Mouse (Mus musculus) heart, embryonic 12.5 days (tissue): ENCODE results near the gene Mynn. TPM values are rescaled to one million over a fixed set of nuclear protein-coding genes. Genes with fewer than 3 reads are reported as not detected.

Source experiments
- ATAC-seq: fragments of 200-750 bp; cut with Nextera tagmentation; 2 replicates; pipeline ENCODE4 v1.8.0; 2017; ENCODE audit warnings: moderate TSS enrichment, moderate library complexity; ENCODE audit not compliant: insufficient number of reproducible peaks, low FRiP score
- H3K27ac ChIP-seq: fragments of 300-500 bp; sonication (generic); 2 replicates; pipeline ENCODE4 v1.5.1; 2016; ENCODE audit warnings: mild to moderate bottlenecking, moderate library complexity; ENCODE audit not compliant: poor library complexity, severe bottlenecking
- H3K27me3 ChIP-seq: fragments of 300-500 bp; sonication (generic); replicated peaks from 2 replicates; pipeline ENCODE4 v1.6.1; 2016; ENCODE audit warnings: mild to moderate bottlenecking, moderate library complexity
- H3K36me3 ChIP-seq: fragments of 300-500 bp; sonication (generic); 2 replicates; pipeline ENCODE4 v1.6.1; 2016; ENCODE audit warnings: mild to moderate bottlenecking, moderate library complexity
- H3K4me1 ChIP-seq: fragments of 300-500 bp; sonication (generic); replicated peaks from 2 replicates; pipeline ENCODE4 v1.6.1; 2016; ENCODE audit warnings: mild to moderate bottlenecking
- H3K4me2 ChIP-seq: fragments of 300-500 bp; sonication (generic); 2 replicates; pipeline ENCODE4 v1.6.1; 2016; ENCODE audit warnings: mild to moderate bottlenecking, moderate library complexity
- H3K4me3 ChIP-seq: fragments of 300-500 bp; sonication (generic); 2 replicates; pipeline ENCODE4 v1.5.1; 2016; ENCODE audit warnings: mild to moderate bottlenecking
- H3K9ac ChIP-seq: fragments of 300-500 bp; sonication (generic); 2 replicates; pipeline ENCODE4 v1.6.1; 2016; ENCODE audit warnings: mild to moderate bottlenecking, moderate library complexity
- H3K9me3 ChIP-seq: fragments of 300-500 bp; sonication (generic); replicated peaks from 2 replicates; pipeline ENCODE4 v1.6.1; 2016; ENCODE audit warnings: mild to moderate bottlenecking, moderate library complexity
- WGBS: fragments of 180-500 bp; shearing (Covaris S2); methylation state at CpG from one replicate; pipeline ENCODE4 v1.1.7; 2016; 5-methylcytosine and 5-hydroxymethylcytosine counted together
- polyA plus RNA-seq: library from polyadenylated mRNA; unstranded; fragments of >200 nt; fragmentation: Nextera tagmentation; extraction: Ambion mirVana; gene quantifications from 2 replicates; pipeline ENCODE4 v1.2.1, GENCODE M21; 2016

Mynn gene
- polyA plus RNA-seq, 1 experiment from 2014 or later, result 23.2 TPM

DNA sequence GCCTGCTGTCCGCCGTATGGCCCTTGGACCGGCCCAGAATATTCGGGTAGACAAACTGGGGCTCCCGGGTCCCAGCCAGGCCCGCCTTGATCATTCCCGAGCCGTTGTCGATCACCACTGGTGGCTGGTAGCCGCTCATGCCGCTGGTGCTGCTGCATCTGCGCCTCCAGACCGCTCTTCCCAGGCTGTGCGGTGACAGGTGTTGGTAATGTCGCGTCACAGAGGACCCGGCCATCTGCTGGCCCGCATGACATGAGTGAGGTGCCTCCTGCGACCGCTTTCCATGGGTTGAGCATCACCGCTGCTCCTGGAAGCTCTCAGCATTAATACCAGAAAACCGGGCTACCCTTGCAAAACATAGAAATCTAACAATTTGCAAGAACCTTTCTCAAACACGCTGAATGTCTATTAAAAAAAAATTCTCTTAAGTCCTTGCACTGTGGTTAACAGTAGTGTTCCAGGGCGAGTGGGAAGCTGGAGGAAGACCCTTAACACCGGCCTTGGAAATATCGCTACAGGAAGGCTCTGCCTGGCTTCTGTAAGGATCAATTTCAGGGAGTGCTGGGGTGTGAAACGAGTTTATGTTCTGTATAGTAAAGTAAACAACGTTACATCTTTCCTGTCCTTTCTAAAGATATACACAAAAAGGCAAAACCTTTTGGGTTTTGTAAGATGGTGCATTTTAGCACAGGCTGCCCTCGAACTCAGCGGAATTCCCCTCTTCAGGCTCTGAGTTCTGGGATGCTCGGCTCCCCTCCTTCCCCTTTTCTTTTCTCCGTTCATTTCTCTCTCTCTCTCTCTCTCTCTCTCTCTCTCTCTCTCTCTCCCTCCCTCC, 1.9 kb upstream of the Mynn start, which contains the start of gene Actrt3:
Gene Actrt3, minus strand, starts transcription at position 229 of the 835 bp plus-strand sequence.
- H3K9me3 ChIP-seq, result no peaks in the 10 kb centered on the region
- H3K4me1 ChIP-seq, result peaks cover 12% of the 10 kb centered on the region
- WGBS, result 1% methylated on average over 32 of the region's 32 CpGs
- H3K4me2 ChIP-seq, result peak within 1 kb of the TSS; percentile 88
- no peak within 1 kb of the TSS for H3K27ac ChIP-seq
- peak within 1 kb of the TSS; percentile 63 for H3K9ac ChIP-seq
- ATAC-seq, result no peak
- peak within 1 kb of the TSS; percentile 55 for H3K4me3 ChIP-seq
- H3K27me3 ChIP-seq, result peaks cover 12% of the 10 kb centered on the region
- H3K36me3 ChIP-seq, result peaks cover 9% of the 10 kb centered on the region

GRCm38 (mm10) chr3:30600717-30601116, 1.1 kb upstream of the Mynn start:
- peaks cover 13% of the 10 kb centered on the region for H3K36me3 ChIP-seq
- under 1% methylated on average over 14 of the region's 14 CpGs for WGBS
- H3K9ac ChIP-seq, result peak overlapping the region; percentile 58
- H3K9me3 ChIP-seq, result no peaks in the 10 kb centered on the region
- no peak overlapping the region for H3K27ac ChIP-seq
- H3K27me3 ChIP-seq, result peaks cover 12% of the 10 kb centered on the region
- ATAC-seq, result no peak
- peak overlapping the region; percentile 88 for H3K4me2 ChIP-seq
- H3K4me1 ChIP-seq, result peaks cover 12% of the 10 kb centered on the region
- H3K4me3 ChIP-seq, result peak overlapping the region; percentile 55

GRCm38 (mm10) chr3:30601175-30601574, 690 bp upstream of the Mynn start:
- Histone ChIP-seq H3K27me3 (peaks cover 12% of the 10 kb centered on the region), H3K27ac (peak overlapping the region; percentile 86)

GRCm38 (mm10) chr3:30601610-30602064, 228 bp upstream of the Mynn start:
- ATAC-seq, result no peak
- Histone ChIP-seq H3K27me3 (peaks cover 12% of the 10 kb centered on the region), H3K4me2 (peak overlapping the region; percentile 88), H3K27ac (peak overlapping the region; percentile 96), H3K4me1 (peaks cover 12% of the 10 kb centered on the region), H3K36me3 (peaks cover 19% of the 10 kb centered on the region), H3K9me3 (no peaks in the 10 kb centered on the region), H3K4me3 (peak overlapping the region; percentile 69), H3K9ac (peak overlapping the region; percentile 82; the same call in 1 of the 2 replicates)
- WGBS, result 1% methylated on average over 13 of the region's 13 CpGs

More at GRCm38 (mm10) chr3:30601175-30601574, 690 bp upstream of the Mynn start:
- peaks cover 12% of the 10 kb centered on the region for H3K4me1 ChIP-seq
- no peak overlapping the region for H3K9ac ChIP-seq
- no peaks in the 10 kb centered on the region for H3K9me3 ChIP-seq
- peaks cover 15% of the 10 kb centered on the region for H3K36me3 ChIP-seq
- under 1% methylated on average over 17 of the region's 17 CpGs for WGBS
- peak overlapping the region; percentile 55 for H3K4me3 ChIP-seq
- peak; percentile 26 for ATAC-seq
- H3K4me2 ChIP-seq, result peak overlapping the region; percentile 88

DNA sequence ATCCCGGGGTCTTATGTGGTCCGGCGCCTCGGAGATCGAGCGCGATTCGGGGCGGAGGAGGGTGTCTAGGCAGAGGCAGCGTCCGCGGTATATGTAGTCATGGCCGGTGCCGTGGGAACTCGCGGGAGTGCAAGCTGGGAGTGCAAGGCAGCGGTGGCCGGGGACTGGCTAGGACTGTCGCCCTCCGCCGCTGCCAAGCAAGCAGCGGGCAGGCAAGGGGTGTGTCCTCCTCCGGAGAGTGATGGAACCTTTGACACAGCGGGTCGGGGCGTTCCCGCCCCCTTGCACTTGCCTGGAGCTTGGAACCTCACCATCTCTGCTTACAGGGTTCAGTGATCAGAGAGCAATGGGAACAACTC, 854 bp downstream of the Mynn start:
- under 1% methylated on average over 27 of the region's 27 CpGs for WGBS
- Histone ChIP-seq H3K36me3 (peaks cover 27% of the 10 kb centered on the region), H3K27me3 (peaks cover 11% of the 10 kb centered on the region), H3K9ac (peak overlapping the region; percentile 82), H3K9me3 (no peaks in the 10 kb centered on the region), H3K4me3 (peak overlapping the region; percentile 69), H3K27ac (peak overlapping the region; percentile 96), H3K4me2 (peak overlapping the region; percentile 70), H3K4me1 (peaks cover 14% of the 10 kb centered on the region)
- ATAC-seq, result peak; percentile 71

DNA sequence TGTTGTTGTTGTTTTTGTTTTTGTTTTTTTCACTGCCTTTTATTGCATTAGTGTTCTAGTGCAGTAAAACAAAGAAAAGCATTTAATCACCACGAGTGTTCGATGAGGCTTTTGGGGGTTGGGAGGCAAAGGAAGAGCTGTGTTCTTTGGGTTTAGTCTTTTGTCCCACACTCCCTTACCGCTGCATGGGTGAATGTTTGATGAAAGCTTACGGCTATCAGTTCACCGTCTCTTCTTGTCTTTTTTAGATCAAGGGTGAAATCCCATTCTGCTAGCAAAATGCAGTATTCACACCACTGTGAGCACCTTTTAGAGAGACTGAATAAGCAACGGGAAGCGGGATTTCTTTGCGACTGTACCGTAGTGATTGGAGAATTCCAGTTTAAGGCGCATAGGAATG, 1.4 kb downstream of the Mynn start:
- Histone ChIP-seq H3K4me2 (peak overlapping the region; percentile 70), H3K4me1 (peaks cover 14% of the 10 kb centered on the region), H3K4me3 (peak overlapping the region; percentile 69), H3K9ac (no peak overlapping the region; the same call in 1 of the 2 replicates), H3K9me3 (no peaks in the 10 kb centered on the region), H3K27ac (no peak overlapping the region), H3K36me3 (peaks cover 31% of the 10 kb centered on the region), H3K27me3 (peaks cover 6% of the 10 kb centered on the region; the same call in 1 of the 2 replicates)
- ATAC-seq, result no peak
- 49% methylated on average over 10 of the region's 10 CpGs for WGBS

DNA sequence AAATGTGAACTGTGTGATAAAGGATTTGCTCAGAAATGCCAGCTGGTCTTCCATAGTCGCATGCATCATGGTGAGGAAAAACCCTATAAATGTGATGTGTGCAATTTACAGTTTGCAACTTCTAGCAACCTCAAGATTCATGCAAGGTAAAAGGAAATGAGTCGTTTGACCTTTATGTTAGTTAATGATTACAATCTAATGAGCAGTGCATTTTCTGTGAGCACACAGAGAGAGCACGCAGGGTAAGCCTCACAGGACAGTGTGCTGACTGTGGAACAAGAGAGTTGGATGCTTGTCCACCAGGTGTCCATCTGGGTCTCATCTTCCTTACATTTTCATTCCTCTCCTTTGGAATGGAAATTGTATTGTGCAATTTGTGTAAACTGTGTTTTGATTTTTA, 7.1 kb downstream of the Mynn start:
- peaks cover 70% of the 10 kb centered on the region for H3K36me3 ChIP-seq
- H3K27ac ChIP-seq, result no peak overlapping the region
- H3K27me3 ChIP-seq, result no peaks in the 10 kb centered on the region
- 0 out of 2 replicates have a peak, but pooled peaks cover 2% of the 10 kb centered on the region for H3K4me1 ChIP-seq
- no peaks in the 10 kb centered on the region for H3K9me3 ChIP-seq
- WGBS, result 89% methylated on average over 3 of the region's 3 CpGs
- no peak for ATAC-seq
- no peak overlapping the region for H3K4me3 ChIP-seq
- H3K9ac ChIP-seq, result no peak overlapping the region
- no peak overlapping the region for H3K4me2 ChIP-seq

GRCm38 (mm10) chr3:30610930-30611329, 9.1 kb downstream of the Mynn start:
- ATAC-seq, result no peak
- H3K9me3 ChIP-seq, result no peaks in the 10 kb centered on the region
- H3K4me1 ChIP-seq, result 0 out of 2 replicates have a peak, but pooled peaks cover 2% of the 10 kb centered on the region
- H3K4me2 ChIP-seq, result no peak overlapping the region
- no peak overlapping the region for H3K27ac ChIP-seq
- H3K4me3 ChIP-seq, result no peak overlapping the region
- no peak overlapping the region for H3K9ac ChIP-seq
- no peaks in the 10 kb centered on the region for H3K27me3 ChIP-seq
- H3K36me3 ChIP-seq, result peaks cover 73% of the 10 kb centered on the region
- 87% methylated on average over 4 of the region's 4 CpGs for WGBS

DNA sequence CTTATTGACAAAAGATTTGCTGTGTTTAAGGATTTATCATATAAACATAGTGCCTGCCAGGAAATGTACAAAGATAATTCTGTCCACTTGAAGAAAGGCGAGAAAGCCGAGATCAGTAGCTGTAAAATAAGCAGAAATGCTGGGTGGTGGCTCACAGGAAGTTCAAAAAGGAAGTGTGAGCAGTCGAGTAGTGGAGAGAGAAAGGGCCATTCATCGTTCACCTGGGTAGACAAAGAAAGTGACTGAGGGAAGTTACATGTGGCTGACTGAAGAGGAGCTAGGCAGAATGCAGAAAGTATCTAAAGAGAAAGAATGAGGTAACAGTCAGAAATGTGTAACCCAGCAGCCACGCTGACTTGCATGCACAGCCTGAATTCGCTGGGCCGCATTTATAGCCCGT, 18.3 kb downstream of the Mynn start:
- Histone ChIP-seq H3K4me1 (no peaks in the 10 kb centered on the region), H3K27me3 (no peaks in the 10 kb centered on the region), H3K4me2 (no peak overlapping the region), H3K27ac (no peak overlapping the region), H3K36me3 (peaks cover 49% of the 10 kb centered on the region), H3K4me3 (no peak overlapping the region), H3K9me3 (no peaks in the 10 kb centered on the region), H3K9ac (no peak overlapping the region)
- WGBS, result 74% methylated on average over 8 of the region's 8 CpGs
- ATAC-seq, result no peak

DNA sequence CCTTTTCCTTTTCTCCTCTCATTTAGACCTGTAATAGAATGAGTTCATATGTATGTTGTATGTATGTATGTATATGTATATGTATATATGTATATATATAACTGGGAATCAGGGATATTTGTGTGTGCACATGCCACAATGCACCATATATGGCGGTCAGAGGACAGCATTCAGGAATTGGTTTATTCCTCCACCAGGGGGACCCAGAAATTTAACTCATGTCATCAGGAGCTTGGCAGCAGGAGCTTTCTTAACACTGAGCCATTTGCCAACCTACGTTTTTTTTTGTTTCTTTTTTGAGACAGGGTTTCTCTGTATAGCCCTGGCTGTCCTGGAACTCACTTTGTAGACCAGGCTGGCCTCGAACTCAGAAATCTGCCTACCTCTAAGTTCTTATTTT, 31.8 kb downstream of the Mynn start:
- H3K36me3 ChIP-seq, result 0 out of 2 replicates have a peak, but pooled peaks cover 3% of the 10 kb centered on the region
- WGBS, result 55% methylated on average over 3 of the region's 3 CpGs
- no peak for ATAC-seq
- no peaks in the 10 kb centered on the region for H3K9me3 ChIP-seq
- H3K4me2 ChIP-seq, result no peak overlapping the region
- H3K27me3 ChIP-seq, result no peaks in the 10 kb centered on the region
- no peak overlapping the region for H3K9ac ChIP-seq
- H3K4me3 ChIP-seq, result no peak overlapping the region
- no peak overlapping the region for H3K27ac ChIP-seq
- H3K4me1 ChIP-seq, result no peaks in the 10 kb centered on the region

DNA sequence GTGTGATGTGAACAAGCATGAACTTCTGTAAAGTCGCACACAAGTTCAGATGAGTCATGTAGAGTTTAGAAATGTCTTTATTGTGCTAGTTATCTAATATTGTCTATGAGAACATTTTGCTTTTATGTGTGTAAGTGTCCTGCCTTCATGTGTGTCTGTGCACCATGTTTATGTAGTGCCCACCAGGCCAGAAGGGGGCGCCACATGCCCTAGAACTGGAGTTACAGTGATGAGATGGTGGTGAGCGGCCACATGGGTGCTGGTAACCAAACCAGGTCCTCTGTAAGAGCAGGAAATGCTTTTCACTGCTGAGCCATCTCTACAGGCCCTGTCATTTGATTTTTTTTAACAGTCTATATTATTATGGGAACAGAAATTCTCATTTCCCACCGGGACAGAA, 33.8 kb downstream of the Mynn start:
- H3K36me3 ChIP-seq, result 0 out of 2 replicates have a peak, but pooled peaks cover 3% of the 10 kb centered on the region
- H3K9ac ChIP-seq, result no peak overlapping the region
- H3K4me1 ChIP-seq, result no peaks in the 10 kb centered on the region
- H3K27ac ChIP-seq, result no peak overlapping the region
- no peak overlapping the region for H3K4me3 ChIP-seq
- H3K9me3 ChIP-seq, result no peaks in the 10 kb centered on the region
- 78% methylated on average over 4 of the region's 4 CpGs for WGBS
- H3K27me3 ChIP-seq, result no peaks in the 10 kb centered on the region
- H3K4me2 ChIP-seq, result no peak overlapping the region
- ATAC-seq, result no peak
